Mouse (Mus musculus): ENCODE data around the gene Nr2e1. TPM values are rescaled to one million over a fixed set of nuclear protein-coding genes. Genes with fewer than 3 reads are reported as not detected.

Nr2e1 gene
- polyA plus RNA-seq, 1 experiment: not detected

DNA sequence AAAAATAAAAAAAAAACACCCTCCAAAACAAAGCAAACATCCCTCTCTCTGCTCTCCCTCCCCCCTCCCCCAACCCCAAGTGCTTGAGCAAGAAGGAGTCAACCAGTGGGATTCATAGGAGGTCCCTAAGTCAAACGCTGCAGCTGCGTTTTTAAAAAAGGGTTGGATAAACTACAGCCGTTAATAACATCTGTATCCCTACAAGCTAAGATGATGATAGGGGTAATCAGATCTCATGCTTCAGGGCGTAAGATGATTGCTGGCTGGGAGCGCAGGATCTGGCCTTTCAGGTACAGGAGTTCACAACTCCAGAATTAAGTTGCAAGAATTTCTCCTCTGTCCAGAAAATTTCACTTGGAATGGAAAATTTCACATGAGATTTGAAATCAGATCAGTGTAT is 6.1 kb upstream of the Nr2e1 start:
- WGBS: 20% methylated on average over 5 of the region's 5 CpGs
- Histone ChIP-seq H3K27me3 (ENCODE audit: control insufficient read depth, insufficient read depth, low read length) (peaks cover 43% of the 10 kb centered on the region), H3K4me3 (ENCODE audit: control insufficient read depth, insufficient read depth, low read length) (no peak overlapping the region), H3K4me1 (replicated peaks; ENCODE audit: control insufficient read depth, insufficient read depth, low read length) (no peaks in the 10 kb centered on the region), H3K27ac (ENCODE audit: control insufficient read depth, insufficient read depth, low read length) (no peak overlapping the region), H3K36me3 (ENCODE audit: control insufficient read depth, insufficient read depth, low read length) (no peaks in the 10 kb centered on the region)
- DNase-seq: no peak
- no peak for TF ChIP-seq POLR2A (IDR thresholded peaks at IDR 0.05; ENCODE audit: control insufficient read depth, extremely low read depth, insufficient read depth, low read length, poor library complexity)
- no peak for TF ChIP-seq CTCF (IDR thresholded peaks at IDR 0.05; ENCODE audit: borderline replicate concordance, control insufficient read depth, extremely low read depth, insufficient read depth, low read length, poor library complexity)

GRCm38 (mm10) chr10:42587961-42588750 is 4.7 kb upstream of the Nr2e1 start:
- peaks cover 46% of the 10 kb centered on the region for H3K27me3 ChIP-seq (ENCODE audit: control insufficient read depth, insufficient read depth, low read length)
- WGBS: 11% methylated on average over 8 of the region's 8 CpGs
- H3K27ac ChIP-seq (ENCODE audit: control insufficient read depth, insufficient read depth, low read length): no peak overlapping the region
- DNase-seq: no peak
- no peak for TF ChIP-seq POLR2A (IDR thresholded peaks at IDR 0.05; ENCODE audit: control insufficient read depth, extremely low read depth, insufficient read depth, low read length, poor library complexity)
- TF ChIP-seq CTCF (IDR thresholded peaks at IDR 0.05; ENCODE audit: borderline replicate concordance, control insufficient read depth, extremely low read depth, insufficient read depth, low read length, poor library complexity): no peak
- H3K4me1 ChIP-seq (replicated peaks; ENCODE audit: control insufficient read depth, insufficient read depth, low read length): no peaks in the 10 kb centered on the region
- no peak overlapping the region for H3K4me3 ChIP-seq (ENCODE audit: control insufficient read depth, insufficient read depth, low read length)
- no peaks in the 10 kb centered on the region for H3K36me3 ChIP-seq (ENCODE audit: control insufficient read depth, insufficient read depth, low read length)

DNA sequence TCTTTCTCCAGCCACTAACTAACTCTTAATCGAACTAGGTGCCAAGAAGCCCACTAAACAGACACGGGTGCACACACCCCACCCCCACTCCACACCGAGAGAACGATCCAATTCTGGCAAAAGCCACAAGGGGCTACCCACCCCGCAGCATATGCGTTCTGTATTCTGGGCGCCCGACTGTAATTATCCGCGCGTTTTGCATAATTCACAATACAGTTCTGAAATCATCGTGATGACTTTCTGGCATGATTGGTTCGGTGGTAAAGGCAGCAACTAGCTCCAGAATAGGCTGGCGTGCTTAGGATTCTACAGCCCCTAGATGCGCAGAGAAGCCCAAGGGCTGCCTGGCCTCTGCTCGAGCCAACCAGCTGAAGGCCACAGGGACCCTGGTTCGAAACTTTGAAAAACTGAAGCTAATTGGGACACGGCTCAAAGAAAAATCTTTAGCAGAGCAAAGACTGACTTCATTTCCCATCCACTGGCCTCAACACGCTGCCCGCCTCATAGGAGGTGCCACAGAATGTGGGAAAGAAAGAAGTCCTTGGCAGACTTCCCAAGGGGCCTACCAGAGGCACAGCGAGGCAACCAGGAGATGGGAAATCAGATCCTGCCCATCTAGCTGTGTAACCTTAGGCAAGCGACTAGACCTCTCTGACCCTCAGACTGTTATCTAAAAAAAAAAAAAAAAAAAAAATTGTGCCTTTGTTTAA is 2.3 kb upstream of the Nr2e1 start:
- 18% methylated on average over 22 of the region's 22 CpGs for WGBS
- H3K4me1 ChIP-seq (replicated peaks; ENCODE audit: control insufficient read depth, insufficient read depth, low read length): no peaks in the 10 kb centered on the region

GRCm38 (mm10) chr10:42585156-42585555 is 1.7 kb upstream of the Nr2e1 start:
- no peaks in the 10 kb centered on the region for H3K36me3 ChIP-seq (ENCODE audit: control insufficient read depth, insufficient read depth, low read length)
- no peak overlapping the region for H3K4me3 ChIP-seq (ENCODE audit: control insufficient read depth, insufficient read depth, low read length)
- DNase-seq: no peak
- H3K27ac ChIP-seq (ENCODE audit: control insufficient read depth, insufficient read depth, low read length): no peak overlapping the region
- TF ChIP-seq CTCF (IDR thresholded peaks at IDR 0.05; ENCODE audit: borderline replicate concordance, control insufficient read depth, extremely low read depth, insufficient read depth, low read length, poor library complexity) (no peak), POLR2A (IDR thresholded peaks at IDR 0.05; ENCODE audit: control insufficient read depth, extremely low read depth, insufficient read depth, low read length, poor library complexity) (no peak)
- H3K27me3 ChIP-seq (ENCODE audit: control insufficient read depth, insufficient read depth, low read length): peaks cover 36% of the 10 kb centered on the region
- H3K4me1 ChIP-seq (replicated peaks; ENCODE audit: control insufficient read depth, insufficient read depth, low read length): no peaks in the 10 kb centered on the region
- 5% methylated on average over 8 of the region's 8 CpGs for WGBS

More for the DNA sequence above, 2.3 kb upstream of the Nr2e1 start:
- no peak for TF ChIP-seq CTCF (IDR thresholded peaks at IDR 0.05; ENCODE audit: borderline replicate concordance, control insufficient read depth, extremely low read depth, insufficient read depth, low read length, poor library complexity)
- TF ChIP-seq POLR2A (IDR thresholded peaks at IDR 0.05; ENCODE audit: control insufficient read depth, extremely low read depth, insufficient read depth, low read length, poor library complexity): no peak
- H3K27ac ChIP-seq (ENCODE audit: control insufficient read depth, insufficient read depth, low read length): no peak overlapping the region
- peaks cover 35% of the 10 kb centered on the region for H3K27me3 ChIP-seq (ENCODE audit: control insufficient read depth, insufficient read depth, low read length)
- H3K4me3 ChIP-seq (ENCODE audit: control insufficient read depth, insufficient read depth, low read length): no peak overlapping the region
- no peak for DNase-seq
- no peaks in the 10 kb centered on the region for H3K36me3 ChIP-seq (ENCODE audit: control insufficient read depth, insufficient read depth, low read length)

- Histone ChIP-seq H3K4me3 (ENCODE audit: control insufficient read depth, insufficient read depth, low read length) (no peak overlapping the region), H3K27me3 (ENCODE audit: control insufficient read depth, insufficient read depth, low read length) (peaks cover 36% of the 10 kb centered on the region), H3K27ac (ENCODE audit: control insufficient read depth, insufficient read depth, low read length) (no peak overlapping the region), H3K36me3 (ENCODE audit: control insufficient read depth, insufficient read depth, low read length) (no peaks in the 10 kb centered on the region), H3K4me1 (replicated peaks; ENCODE audit: control insufficient read depth, insufficient read depth, low read length) (no peaks in the 10 kb centered on the region)
- TF ChIP-seq POLR2A (IDR thresholded peaks at IDR 0.05; ENCODE audit: control insufficient read depth, extremely low read depth, insufficient read depth, low read length, poor library complexity): no peak
- TF ChIP-seq CTCF (IDR thresholded peaks at IDR 0.05; ENCODE audit: borderline replicate concordance, control insufficient read depth, extremely low read depth, insufficient read depth, low read length, poor library complexity): no peak
- no peak for DNase-seq
- 8% methylated on average over 37 of the region's 37 CpGs for WGBS
Observed at GRCm38 (mm10) chr10:42584436-42584983, 1.1 kb upstream of the Nr2e1 start.

DNA sequence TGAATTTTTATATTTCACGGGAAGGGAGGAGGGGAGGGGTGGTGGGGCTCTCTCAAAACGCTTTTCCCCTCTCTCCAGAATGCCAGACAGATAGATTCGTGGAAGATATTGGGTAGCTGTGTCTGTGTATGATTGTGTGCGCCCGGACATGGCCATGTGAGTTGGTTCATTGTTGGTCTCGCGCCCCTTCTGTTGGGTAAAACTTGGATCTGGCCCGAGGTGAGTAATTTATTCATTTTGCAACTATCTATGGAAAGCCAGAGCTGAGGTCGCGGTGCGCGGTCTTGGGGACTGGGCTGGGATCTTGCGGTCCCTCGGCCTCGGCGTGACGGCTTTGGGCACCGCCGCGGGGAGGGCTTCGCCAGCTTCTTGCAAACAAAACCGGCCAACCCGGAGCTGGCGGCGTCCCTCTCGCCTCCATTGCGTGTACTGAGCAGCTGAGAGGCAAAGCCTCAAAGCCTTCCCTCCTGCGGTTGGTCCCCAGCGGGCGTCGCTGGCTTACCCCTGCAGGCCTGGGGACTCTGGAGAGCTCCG is 537 bp upstream of the Nr2e1 start:
- no peak overlapping the region for H3K4me3 ChIP-seq (ENCODE audit: control insufficient read depth, insufficient read depth, low read length)
- peaks cover 38% of the 10 kb centered on the region for H3K27me3 ChIP-seq (ENCODE audit: control insufficient read depth, insufficient read depth, low read length)
- TF ChIP-seq CTCF (IDR thresholded peaks at IDR 0.05; ENCODE audit: borderline replicate concordance, control insufficient read depth, extremely low read depth, insufficient read depth, low read length, poor library complexity) (no peak), POLR2A (IDR thresholded peaks at IDR 0.05; ENCODE audit: control insufficient read depth, extremely low read depth, insufficient read depth, low read length, poor library complexity) (no peak)
- WGBS: 3% methylated on average over 32 of the region's 32 CpGs
- H3K27ac ChIP-seq (ENCODE audit: control insufficient read depth, insufficient read depth, low read length): no peak overlapping the region
- DNase-seq: no peak
- no peaks in the 10 kb centered on the region for H3K36me3 ChIP-seq (ENCODE audit: control insufficient read depth, insufficient read depth, low read length)
- H3K4me1 ChIP-seq (replicated peaks; ENCODE audit: control insufficient read depth, insufficient read depth, low read length): no peaks in the 10 kb centered on the region

Data from thymus, adult 2 months (tissue).